Mouse (Mus musculus) layer of hippocampus, postnatal 36 days (tissue): ENCODE data around the gene Ttll2. TPM values are rescaled to one million over a fixed set of nuclear protein-coding genes. Genes with fewer than 3 reads are reported as not detected.
A peak's percentile ranks its signal among the peaks of the same experiment; 100 is the strongest.
"Not testable (repeated sequence)": the region's sequence is repeated elsewhere in the genome, so short reads cannot be mapped to it uniquely, and the experiment has no call there.

Experiments
- DNase-seq, 2 experiments: peaks; one replicate each; pipeline ENCODE4 v3.0.0; 2022
- total RNA-seq, 2 experiments: library from RNA; stranded (reverse); gene quantifications; 2 replicates each; pipeline ENCODE4 v1.2.3; 2021

Ttll2 gene
- total RNA-seq = not detected

- not testable (repeated sequence) for DNase-seq
These were observed at the start of gene Ttll2 for GRCm38 (mm10) chr17:7352596-7352995. Gene Ttll2 (minus strand): TSS chr17:7352696.

- DNase-seq = not testable (repeated sequence)
These were observed 47.3 kb upstream of the Ttll2 start for GRCm38 (mm10) chr17:7399770-7400169.

GRCm38 (mm10) chr17:7398198-7398847, 45.8 kb upstream of the Ttll2 start:
- not testable (repeated sequence) for DNase-seq

- not testable (repeated sequence) for DNase-seq
These were observed 44.6 kb upstream of the Ttll2 start for GRCm38 (mm10) chr17:7397079-7397478.

GRCm38 (mm10) chr17:7396288-7396687, 43.8 kb upstream of the Ttll2 start:
- not testable (repeated sequence) for DNase-seq

GRCm38 (mm10) chr17:7395671-7396070, 43.2 kb upstream of the Ttll2 start:
- not testable (repeated sequence) for DNase-seq

GRCm38 (mm10) chr17:7395116-7395515, 42.6 kb upstream of the Ttll2 start:
- not testable (repeated sequence) for DNase-seq

- peak; percentile 19 to 34 for DNase-seq
These were observed 37.4 kb upstream of the Ttll2 start for GRCm38 (mm10) chr17:7389898-7390297.

- DNase-seq = not testable (repeated sequence)
These were observed 36.5 kb upstream of the Ttll2 start for GRCm38 (mm10) chr17:7388958-7389356.

GRCm38 (mm10) chr17:7388341-7388957, 36.0 kb upstream of the Ttll2 start:
- not testable (repeated sequence) for DNase-seq

- not testable (repeated sequence) for DNase-seq
These were observed 33.5 kb upstream of the Ttll2 start for GRCm38 (mm10) chr17:7386016-7386415.

- not testable (repeated sequence) for DNase-seq
These were observed 32.9 kb upstream of the Ttll2 start, which contains the start of gene Unc93a2 for GRCm38 (mm10) chr17:7385364-7385763. Gene Unc93a2 (minus strand): TSS chr17:7385464.

GRCm38 (mm10) chr17:7383167-7384143, 31.0 kb upstream of the Ttll2 start:
- not testable (repeated sequence) for DNase-seq

GRCm38 (mm10) chr17:7382711-7383110, 30.2 kb upstream of the Ttll2 start:
- DNase-seq = not testable (repeated sequence)

GRCm38 (mm10) chr17:7377907-7378306, 25.4 kb upstream of the Ttll2 start:
- not testable (repeated sequence) for DNase-seq

GRCm38 (mm10) chr17:7376951-7377700, 24.6 kb upstream of the Ttll2 start:
- DNase-seq = not testable (repeated sequence)

- not testable (repeated sequence) for DNase-seq
These were observed 19.4 kb upstream of the Ttll2 start, which contains the start of gene Gm49630 for GRCm38 (mm10) chr17:7371879-7372278. Gene Gm49630 (minus strand): TSS chr17:7371979.

- not testable (repeated sequence) for DNase-seq
These were observed 16.9 kb upstream of the Ttll2 start for GRCm38 (mm10) chr17:7369401-7369800.

GRCm38 (mm10) chr17:7366676-7367374, 14.3 kb upstream of the Ttll2 start:
- DNase-seq = not testable (repeated sequence)

GRCm38 (mm10) chr17:7366265-7366664, 13.8 kb upstream of the Ttll2 start:
- DNase-seq = not testable (repeated sequence)

- not testable (repeated sequence) for DNase-seq
These were observed 13.1 kb upstream of the Ttll2 start for GRCm38 (mm10) chr17:7365615-7366014.
